Mouse (Mus musculus): ENCODE results near the gene Dctn1. TPM values are rescaled to one million over a fixed set of nuclear protein-coding genes. Genes with fewer than 3 reads are reported as not detected.
"Not testable (repeated sequence)": the region's sequence is repeated elsewhere in the genome, so short reads cannot be mapped to it uniquely, and the experiment has no call there.

The Dctn1 gene
- polyA plus RNA-seq, 1 experiment from 2014 or later: 105 TPM

GRCm38 (mm10) chr6:83141636-83142035, 24.1 kb upstream of the Dctn1 start:
- H3K27me3 ChIP-seq (ENCODE audit: low read depth, poor library complexity, severe bottlenecking): peaks cover 14% of the 10 kb centered on the region
- H3K9me3 ChIP-seq (replicated peaks): no peaks in the 10 kb centered on the region
- peaks cover 62% of the 10 kb centered on the region for H3K4me1 ChIP-seq
- peak overlapping the region; percentile 54 for H3K4me3 ChIP-seq
- peaks cover 17% of the 10 kb centered on the region for H3K36me3 ChIP-seq
- DNase-seq (ENCODE audit: low spot score): no peak
- H3K27ac ChIP-seq (replicated peaks): peak overlapping the region; percentile 79
- WGBS: 29% methylated on average over 4 of the region's 4 CpGs

- H3K4me3 ChIP-seq: peak overlapping the region; percentile 54
- peaks cover 14% of the 10 kb centered on the region for H3K27me3 ChIP-seq (ENCODE audit: low read depth, poor library complexity, severe bottlenecking)
- no peaks in the 10 kb centered on the region for H3K9me3 ChIP-seq (replicated peaks)
- peak; percentile 39 for DNase-seq (ENCODE audit: low spot score)
- H3K27ac ChIP-seq (replicated peaks): peak overlapping the region; percentile 79
- peaks cover 24% of the 10 kb centered on the region for H3K36me3 ChIP-seq
- WGBS: under 1% methylated on average over 41 of the region's 41 CpGs
- peaks cover 61% of the 10 kb centered on the region for H3K4me1 ChIP-seq
Measured at GRCm38 (mm10) chr6:83142211-83142731, 23.4 kb upstream of the Dctn1 start.

GRCm38 (mm10) chr6:83142886-83143285, 22.8 kb upstream of the Dctn1 start:
- H3K36me3 ChIP-seq: peaks cover 30% of the 10 kb centered on the region
- peak overlapping the region; percentile 54; the same call in 1 of the 2 replicates for H3K4me3 ChIP-seq
- peaks cover 14% of the 10 kb centered on the region for H3K27me3 ChIP-seq (ENCODE audit: low read depth, poor library complexity, severe bottlenecking)
- H3K4me1 ChIP-seq: peaks cover 58% of the 10 kb centered on the region
- H3K9me3 ChIP-seq (replicated peaks): no peaks in the 10 kb centered on the region
- no peak overlapping the region for H3K27ac ChIP-seq (replicated peaks)
- DNase-seq (ENCODE audit: low spot score): no peak
- 61% methylated on average over 11 of the region's 11 CpGs for WGBS

- Histone ChIP-seq H3K9me3 (replicated peaks) (no peaks in the 10 kb centered on the region), H3K4me3 (no peak overlapping the region), H3K4me1 (peaks cover 35% of the 10 kb centered on the region), H3K36me3 (peaks cover 46% of the 10 kb centered on the region), H3K27ac (replicated peaks) (no peak overlapping the region), H3K27me3 (ENCODE audit: low read depth, poor library complexity, severe bottlenecking) (peaks cover 14% of the 10 kb centered on the region)
- WGBS: 86% methylated on average over 2 of the region's 2 CpGs
- DNase-seq (ENCODE audit: low spot score): no peak
Measured at GRCm38 (mm10) chr6:83145209-83145608, 20.5 kb upstream of the Dctn1 start.

GRCm38 (mm10) chr6:83145805-83146204, 19.9 kb upstream of the Dctn1 start:
- Histone ChIP-seq H3K9me3 (replicated peaks) (no peaks in the 10 kb centered on the region), H3K27me3 (ENCODE audit: low read depth, poor library complexity, severe bottlenecking) (peaks cover 14% of the 10 kb centered on the region), H3K4me3 (no peak overlapping the region), H3K36me3 (peaks cover 52% of the 10 kb centered on the region), H3K4me1 (peaks cover 39% of the 10 kb centered on the region), H3K27ac (replicated peaks) (no peak overlapping the region)
- WGBS: 79% methylated on average over 9 of the region's 9 CpGs
- no peak for DNase-seq (ENCODE audit: low spot score)

GRCm38 (mm10) chr6:83147280-83147679, 18.4 kb upstream of the Dctn1 start:
- H3K9me3 ChIP-seq (replicated peaks): no peaks in the 10 kb centered on the region
- 59% methylated on average over 7 of the region's 7 CpGs for WGBS
- H3K4me3 ChIP-seq: no peak overlapping the region
- H3K27ac ChIP-seq (replicated peaks): no peak overlapping the region
- no peak for DNase-seq (ENCODE audit: low spot score)
- H3K27me3 ChIP-seq (ENCODE audit: low read depth, poor library complexity, severe bottlenecking): peaks cover 2% of the 10 kb centered on the region
- H3K4me1 ChIP-seq: peaks cover 42% of the 10 kb centered on the region
- peaks cover 66% of the 10 kb centered on the region for H3K36me3 ChIP-seq

- peak overlapping the region; percentile 52; the same call in 1 of the 2 replicates for H3K27ac ChIP-seq (replicated peaks)
- WGBS: 26% methylated on average over 8 of the region's 8 CpGs
- no peak overlapping the region for H3K4me3 ChIP-seq
- H3K9me3 ChIP-seq (replicated peaks): no peaks in the 10 kb centered on the region
- H3K4me1 ChIP-seq: peaks cover 55% of the 10 kb centered on the region
- peaks cover 16% of the 10 kb centered on the region for H3K27me3 ChIP-seq (ENCODE audit: low read depth, poor library complexity, severe bottlenecking)
- no peak for DNase-seq (ENCODE audit: low spot score)
- peaks cover 74% of the 10 kb centered on the region for H3K36me3 ChIP-seq
Measured at GRCm38 (mm10) chr6:83151721-83152120, 14.0 kb upstream of the Dctn1 start.

GRCm38 (mm10) chr6:83153038-83153437, 12.7 kb upstream of the Dctn1 start:
- H3K9me3 ChIP-seq (replicated peaks): no peaks in the 10 kb centered on the region
- no peak overlapping the region for H3K27ac ChIP-seq (replicated peaks)
- DNase-seq (ENCODE audit: low spot score): no peak
- WGBS: 85% methylated on average over 12 of the region's 12 CpGs
- no peak overlapping the region for H3K4me3 ChIP-seq
- peaks cover 49% of the 10 kb centered on the region for H3K4me1 ChIP-seq
- H3K36me3 ChIP-seq: peaks cover 61% of the 10 kb centered on the region
- peaks cover 23% of the 10 kb centered on the region for H3K27me3 ChIP-seq (ENCODE audit: low read depth, poor library complexity, severe bottlenecking)

GRCm38 (mm10) chr6:83153485-83153884, 12.2 kb upstream of the Dctn1 start:
- DNase-seq (ENCODE audit: low spot score): no peak
- Histone ChIP-seq H3K36me3 (peaks cover 57% of the 10 kb centered on the region), H3K27ac (replicated peaks) (no peak overlapping the region), H3K4me3 (no peak overlapping the region), H3K27me3 (ENCODE audit: low read depth, poor library complexity, severe bottlenecking) (peaks cover 23% of the 10 kb centered on the region), H3K4me1 (peaks cover 49% of the 10 kb centered on the region), H3K9me3 (replicated peaks) (no peaks in the 10 kb centered on the region)
- 80% methylated on average over 5 of the region's 5 CpGs for WGBS

GRCm38 (mm10) chr6:83155552-83156238, 10.0 kb upstream of the Dctn1 start:
- H3K27ac ChIP-seq (replicated peaks): peak overlapping the region; percentile 84
- no peaks in the 10 kb centered on the region for H3K9me3 ChIP-seq (replicated peaks)
- H3K36me3 ChIP-seq: peaks cover 34% of the 10 kb centered on the region
- 9% methylated on average over 23 of the region's 23 CpGs for WGBS
- no peak for DNase-seq (ENCODE audit: low spot score)
- H3K4me3 ChIP-seq: peak overlapping the region; percentile 71
- H3K4me1 ChIP-seq: peaks cover 46% of the 10 kb centered on the region
- peaks cover 34% of the 10 kb centered on the region for H3K27me3 ChIP-seq (ENCODE audit: low read depth, poor library complexity, severe bottlenecking)

- 1% methylated on average over 32 of the region's 32 CpGs for WGBS
- Histone ChIP-seq H3K4me1 (peaks cover 44% of the 10 kb centered on the region), H3K27me3 (ENCODE audit: low read depth, poor library complexity, severe bottlenecking) (peaks cover 40% of the 10 kb centered on the region), H3K9me3 (replicated peaks) (no peaks in the 10 kb centered on the region), H3K36me3 (peaks cover 29% of the 10 kb centered on the region), H3K27ac (replicated peaks) (peak within 1 kb of the TSS; percentile 84), H3K4me3 (peak within 1 kb of the TSS; percentile 71)
- DNase-seq (ENCODE audit: low spot score): peak; percentile 92
Measured at GRCm38 (mm10) chr6:83156259-83156684, 9.4 kb upstream of the Dctn1 start, which contains the start of the genes Wdr54 and 1700003E16Rik. Wdr54 (minus strand) TSS chr6:83156397. 1700003E16Rik (plus strand) TSS chr6:83156404.

- not testable (repeated sequence) for H3K27ac ChIP-seq (replicated peaks); H3K9me3 ChIP-seq (replicated peaks); DNase-seq (ENCODE audit: low spot score); H3K36me3 ChIP-seq; H3K4me3 ChIP-seq
- 34% methylated on average over 3 of the region's 3 CpGs for WGBS
- peaks cover 60% of the 10 kb centered on the region for H3K27me3 ChIP-seq (ENCODE audit: low read depth, poor library complexity, severe bottlenecking)
- peaks cover 45% of the 10 kb centered on the region for H3K4me1 ChIP-seq
Measured at GRCm38 (mm10) chr6:83159456-83159855, 6.3 kb upstream of the Dctn1 start.

GRCm38 (mm10) chr6:83161442-83161841, 4.3 kb upstream of the Dctn1 start:
- 6% methylated on average over 19 of the region's 19 CpGs for WGBS
- H3K4me3 ChIP-seq: peak overlapping the region; percentile 48
- no peaks in the 10 kb centered on the region for H3K36me3 ChIP-seq
- peaks cover 37% of the 10 kb centered on the region for H3K4me1 ChIP-seq
- H3K27ac ChIP-seq (replicated peaks): no peak overlapping the region
- H3K27me3 ChIP-seq (ENCODE audit: low read depth, poor library complexity, severe bottlenecking): peaks cover 47% of the 10 kb centered on the region
- no peaks in the 10 kb centered on the region for H3K9me3 ChIP-seq (replicated peaks)
- DNase-seq (ENCODE audit: low spot score): no peak
